Mouse (Mus musculus) C2C12 (cell line): ENCODE data around the gene Sorcs2.

ENCODE experiments used
- CTCF ChIP-seq: IDR thresholded peaks from one replicate; pipeline ENCODE4 v1.5.1; 2011; ENCODE audit not compliant: control insufficient read depth, insufficient read depth, insufficient read length
- MAX ChIP-seq: IDR thresholded peaks from one replicate; pipeline ENCODE4 v1.6.1; 2011; ENCODE audit warnings: mild to moderate bottlenecking, control low read depth
- MYOG ChIP-seq: IDR thresholded peaks from one replicate; pipeline ENCODE4 v1.6.1; 2011; ENCODE audit not compliant: control insufficient read depth, insufficient read length; ENCODE audit errors: extremely low read depth

GRCm38 (mm10) chr5:36431711-36432110, 33.8 kb upstream of the Sorcs2 start:
- no peak for TF ChIP-seq CTCF
- no peak for TF ChIP-seq MYOG
- TF ChIP-seq MAX, result no peak
